Mouse (Mus musculus): Measurements from ENCODE around the gene Cbx5. TPM values are rescaled to one million over a fixed set of nuclear protein-coding genes. Genes with fewer than 3 reads are reported as not detected.

The Cbx5 gene
- polyA plus RNA-seq, 1 experiment from 2014 or later = 109 TPM

GRCm38 (mm10) chr15:103168801-103169611 is 70.6 kb downstream of the Cbx5 start:
- WGBS = under 1% methylated on average over 63 of the region's 63 CpGs
- Histone ChIP-seq H3K27me3 (ENCODE audit: insufficient read depth, low read length) (peaks cover 38% of the 10 kb centered on the region), H3K4me1 (ENCODE audit: insufficient read depth, low read length) (peaks cover 60% of the 10 kb centered on the region)

GRCm38 (mm10) chr15:103167786-103168185 is 71.8 kb downstream of the Cbx5 start:
- 20% methylated on average over 3 of the region's 3 CpGs for WGBS
- Histone ChIP-seq H3K27me3 (ENCODE audit: insufficient read depth, low read length) (peaks cover 28% of the 10 kb centered on the region), H3K27ac (ENCODE audit: low read length) (no peak overlapping the region)

More at GRCm38 (mm10) chr15:103168801-103169611, 70.6 kb downstream of the Cbx5 start:
- Histone ChIP-seq H3K9ac (replicated peaks; ENCODE audit: low read length) (peak overlapping the region; percentile 66), H3K36me3 (ENCODE audit: insufficient read depth, low read length) (no peaks in the 10 kb centered on the region), H3K27ac (ENCODE audit: low read length) (peak overlapping the region; percentile 35), H3K4me3 (ENCODE audit: low read length) (peak overlapping the region; percentile 52), H3K4me2 (replicated peaks; ENCODE audit: low read depth, low read length) (peak overlapping the region; percentile 88), H3K9me3 (ENCODE audit: low read length) (no peaks in the 10 kb centered on the region)
- peak; percentile 7; the same call in 1 of the 2 replicates for ATAC-seq (ENCODE audit: low FRiP score, low TSS enrichment)

GRCm38 (mm10) chr15:103167042-103167615 is 72.5 kb downstream of the Cbx5 start, which contains the start of gene Smug1:
Gene Smug1 (minus strand): TSS chr15:103167092.
- Histone ChIP-seq H3K4me2 (replicated peaks; ENCODE audit: low read depth, low read length) (no peak within 1 kb of the TSS), H3K9ac (replicated peaks; ENCODE audit: low read length) (no peak within 1 kb of the TSS), H3K27me3 (ENCODE audit: insufficient read depth, low read length) (peaks cover 28% of the 10 kb centered on the region), H3K4me3 (ENCODE audit: low read length) (no peak within 1 kb of the TSS), H3K4me1 (ENCODE audit: insufficient read depth, low read length) (peaks cover 62% of the 10 kb centered on the region), H3K27ac (ENCODE audit: low read length) (no peak within 1 kb of the TSS), H3K9me3 (ENCODE audit: low read length) (no peaks in the 10 kb centered on the region), H3K36me3 (ENCODE audit: insufficient read depth, low read length) (no peaks in the 10 kb centered on the region)
- ATAC-seq (ENCODE audit: low FRiP score, low TSS enrichment) = no peak
- 45% methylated on average over 6 of the region's 6 CpGs for WGBS

More at GRCm38 (mm10) chr15:103167786-103168185, 71.8 kb downstream of the Cbx5 start:
- no peak overlapping the region for H3K4me2 ChIP-seq (replicated peaks; ENCODE audit: low read depth, low read length)
- no peak overlapping the region for H3K9ac ChIP-seq (replicated peaks; ENCODE audit: low read length)
- no peaks in the 10 kb centered on the region for H3K9me3 ChIP-seq (ENCODE audit: low read length)
- H3K4me1 ChIP-seq (ENCODE audit: insufficient read depth, low read length) = peaks cover 58% of the 10 kb centered on the region
- no peaks in the 10 kb centered on the region for H3K36me3 ChIP-seq (ENCODE audit: insufficient read depth, low read length)
- H3K4me3 ChIP-seq (ENCODE audit: low read length) = no peak overlapping the region
- no peak for ATAC-seq (ENCODE audit: low FRiP score, low TSS enrichment)

- H3K9ac ChIP-seq (replicated peaks; ENCODE audit: low read length) = no peak overlapping the region
- H3K4me2 ChIP-seq (replicated peaks; ENCODE audit: low read depth, low read length) = no peak overlapping the region
- peaks cover 52% of the 10 kb centered on the region for H3K4me1 ChIP-seq (ENCODE audit: insufficient read depth, low read length)
- H3K27me3 ChIP-seq (ENCODE audit: insufficient read depth, low read length) = peaks cover 17% of the 10 kb centered on the region
- H3K36me3 ChIP-seq (ENCODE audit: insufficient read depth, low read length) = no peaks in the 10 kb centered on the region
- H3K4me3 ChIP-seq (ENCODE audit: low read length) = no peak overlapping the region
- no peak overlapping the region for H3K27ac ChIP-seq (ENCODE audit: low read length)
- no peak for ATAC-seq (ENCODE audit: low FRiP score, low TSS enrichment)
- no peaks in the 10 kb centered on the region for H3K9me3 ChIP-seq (ENCODE audit: low read length)
- 50% methylated on average over 5 of the region's 5 CpGs for WGBS
These were observed 73.7 kb downstream of the Cbx5 start for GRCm38 (mm10) chr15:103165924-103166323.

- ATAC-seq (ENCODE audit: low FRiP score, low TSS enrichment) = peak; percentile 22; the same call in 1 of the 2 replicates
- H3K4me1 ChIP-seq (ENCODE audit: insufficient read depth, low read length) = peaks cover 46% of the 10 kb centered on the region
- 0 out of 2 replicates have a peak overlapping the region, but pooled peaks have one; percentile 22 for H3K4me2 ChIP-seq (replicated peaks; ENCODE audit: low read depth, low read length)
- no peak overlapping the region for H3K4me3 ChIP-seq (ENCODE audit: low read length)
- peaks cover 16% of the 10 kb centered on the region for H3K27me3 ChIP-seq (ENCODE audit: insufficient read depth, low read length)
- no peaks in the 10 kb centered on the region for H3K9me3 ChIP-seq (ENCODE audit: low read length)
- under 1% methylated on average over 13 of the region's 13 CpGs for WGBS
- H3K36me3 ChIP-seq (ENCODE audit: insufficient read depth, low read length) = no peaks in the 10 kb centered on the region
- H3K27ac ChIP-seq (ENCODE audit: low read length) = no peak overlapping the region
- H3K9ac ChIP-seq (replicated peaks; ENCODE audit: low read length) = peak overlapping the region; percentile 45; the same call in 1 of the 2 replicates
These were observed 74.2 kb downstream of the Cbx5 start for GRCm38 (mm10) chr15:103165379-103165778.

GRCm38 (mm10) chr15:103163182-103163919 is 76.3 kb downstream of the Cbx5 start:
- Histone ChIP-seq H3K4me2 (replicated peaks; ENCODE audit: low read depth, low read length) (peak overlapping the region; percentile 66), H3K4me1 (ENCODE audit: insufficient read depth, low read length) (peaks cover 27% of the 10 kb centered on the region), H3K9me3 (ENCODE audit: low read length) (no peaks in the 10 kb centered on the region), H3K27me3 (ENCODE audit: insufficient read depth, low read length) (peaks cover 12% of the 10 kb centered on the region), H3K4me3 (ENCODE audit: low read length) (peak overlapping the region; percentile 85), H3K36me3 (ENCODE audit: insufficient read depth, low read length) (no peaks in the 10 kb centered on the region), H3K27ac (ENCODE audit: low read length) (0 out of 2 replicates have a peak overlapping the region, but pooled peaks have one; percentile 35), H3K9ac (replicated peaks; ENCODE audit: low read length) (peak overlapping the region; percentile 81)
- 9% methylated on average over 25 of the region's 25 CpGs for WGBS
- ATAC-seq (ENCODE audit: low FRiP score, low TSS enrichment) = peak; percentile 84

GRCm38 (mm10) chr15:103157585-103157984 is 82.0 kb downstream of the Cbx5 start:
- ATAC-seq (ENCODE audit: low FRiP score, low TSS enrichment) = no peak
- H3K4me1 ChIP-seq (ENCODE audit: insufficient read depth, low read length) = peaks cover 14% of the 10 kb centered on the region
- 79% methylated on average over 10 of the region's 10 CpGs for WGBS

GRCm38 (mm10) chr15:103156890-103157289 is 82.7 kb downstream of the Cbx5 start:
- H3K4me3 ChIP-seq (ENCODE audit: low read length) = no peak overlapping the region
- no peaks in the 10 kb centered on the region for H3K9me3 ChIP-seq (ENCODE audit: low read length)
- H3K9ac ChIP-seq (replicated peaks; ENCODE audit: low read length) = no peak overlapping the region
- peaks cover 9% of the 10 kb centered on the region for H3K4me1 ChIP-seq (ENCODE audit: insufficient read depth, low read length)
- no peak for ATAC-seq (ENCODE audit: low FRiP score, low TSS enrichment)
- H3K27me3 ChIP-seq (ENCODE audit: insufficient read depth, low read length) = no peaks in the 10 kb centered on the region
- 44% methylated on average over 7 of the region's 7 CpGs for WGBS
- no peak overlapping the region for H3K4me2 ChIP-seq (replicated peaks; ENCODE audit: low read depth, low read length)
- H3K27ac ChIP-seq (ENCODE audit: low read length) = no peak overlapping the region
- H3K36me3 ChIP-seq (ENCODE audit: insufficient read depth, low read length) = no peaks in the 10 kb centered on the region

More at GRCm38 (mm10) chr15:103157585-103157984, 82.0 kb downstream of the Cbx5 start:
- Histone ChIP-seq H3K9me3 (ENCODE audit: low read length) (no peaks in the 10 kb centered on the region), H3K4me2 (replicated peaks; ENCODE audit: low read depth, low read length) (no peak overlapping the region), H3K27ac (ENCODE audit: low read length) (no peak overlapping the region), H3K9ac (replicated peaks; ENCODE audit: low read length) (no peak overlapping the region), H3K36me3 (ENCODE audit: insufficient read depth, low read length) (no peaks in the 10 kb centered on the region), H3K4me3 (ENCODE audit: low read length) (no peak overlapping the region), H3K27me3 (ENCODE audit: insufficient read depth, low read length) (no peaks in the 10 kb centered on the region)

All from kidney, embryonic 16.5 days (tissue).